Mouse (Mus musculus): ENCODE measurements around the gene C1qtnf7. TPM values are rescaled to one million over a fixed set of nuclear protein-coding genes. Genes with fewer than 3 reads are reported as not detected.

The C1qtnf7 gene
- total RNA-seq, 2 experiments from 2014 or later, result 0.71 to 1.3 TPM

DNA sequence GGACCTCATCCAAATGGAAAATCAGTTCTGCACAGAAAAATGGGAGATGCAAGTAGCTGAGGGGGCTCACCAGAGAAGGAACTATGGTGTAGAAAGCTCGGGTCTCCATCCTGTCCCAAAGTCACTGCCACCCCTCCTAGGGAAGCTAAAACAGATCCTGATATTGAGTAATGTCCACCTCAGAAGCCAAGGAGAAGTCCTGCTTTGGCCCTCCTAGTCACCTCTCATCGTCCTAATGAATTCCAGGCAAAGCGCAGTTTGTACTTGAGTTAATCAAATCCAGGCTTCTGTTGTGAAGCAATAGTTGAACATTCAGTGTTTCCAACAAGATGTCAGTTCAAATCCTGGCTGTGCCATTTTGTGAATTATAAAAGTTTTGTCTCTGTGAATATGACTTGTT lies 87.2 kb downstream of the C1qtnf7 start:
- no peak for DNase-seq (ENCODE audit: low spot score in 2 of 2)

DNA sequence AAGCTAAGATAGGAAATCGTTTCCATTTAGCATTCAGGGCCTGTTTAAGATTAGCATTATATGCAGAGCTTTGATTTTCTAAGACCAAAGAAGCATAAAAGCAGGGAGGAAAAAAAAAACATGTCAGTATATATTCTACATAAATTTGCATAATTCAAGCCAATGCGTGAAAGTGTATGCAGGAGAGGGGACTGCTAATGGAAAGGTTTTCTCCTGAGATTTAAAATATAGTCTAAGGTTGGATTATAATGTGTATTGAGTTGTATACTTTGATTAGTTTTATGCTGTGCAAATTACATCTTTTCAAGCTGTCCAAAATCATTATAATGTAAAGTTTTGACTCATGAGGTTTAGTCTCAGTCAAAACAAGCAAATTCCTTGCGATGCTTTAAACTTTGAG lies 88.2 kb downstream of the C1qtnf7 start:
- DNase-seq (ENCODE audit: low spot score in 2 of 2), result no peak

DNA sequence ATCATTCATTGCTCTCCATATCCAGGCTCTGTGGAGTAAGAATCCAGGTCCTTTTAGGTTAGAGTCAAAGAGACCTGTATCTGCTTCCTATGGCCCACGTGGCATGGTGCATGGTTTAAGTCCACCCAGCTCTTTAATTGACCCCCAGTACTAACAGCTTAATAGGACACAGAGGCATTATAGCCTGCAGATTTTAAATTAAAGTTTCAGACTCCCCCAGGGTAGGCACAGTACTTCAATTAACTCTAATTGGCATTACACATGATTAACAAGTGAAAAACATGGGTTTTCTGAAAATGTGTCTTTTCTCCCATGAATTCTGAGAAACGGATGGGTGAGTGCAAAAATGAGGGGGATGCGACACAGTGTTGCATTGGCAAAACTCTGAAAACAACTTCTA lies 92.7 kb downstream of the C1qtnf7 start:
- no peak for DNase-seq (ENCODE audit: low spot score in 2 of 2)

DNA sequence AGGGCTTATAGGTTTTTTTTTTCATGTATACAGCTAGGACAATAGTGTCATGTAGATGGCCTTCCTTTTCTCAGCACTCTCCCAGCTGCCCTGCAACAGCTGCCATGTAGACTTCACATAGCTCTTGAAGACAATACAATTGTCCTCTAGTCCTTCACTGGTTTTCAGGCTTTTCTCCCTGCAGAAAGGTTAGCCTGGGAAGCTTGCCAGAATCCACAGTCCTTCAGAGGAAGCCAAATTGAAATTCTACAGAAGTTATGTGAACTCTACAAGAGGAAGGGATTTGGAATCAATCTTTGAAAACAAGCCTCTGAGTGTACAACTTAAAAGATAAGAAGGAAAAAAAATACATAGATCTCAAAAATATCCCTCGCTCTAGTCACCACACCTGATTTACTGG lies 94.4 kb downstream of the C1qtnf7 start:
- peak in 1 of 2 experiments; percentile 10 for DNase-seq (ENCODE audit: low spot score in 2 of 2)

DNA sequence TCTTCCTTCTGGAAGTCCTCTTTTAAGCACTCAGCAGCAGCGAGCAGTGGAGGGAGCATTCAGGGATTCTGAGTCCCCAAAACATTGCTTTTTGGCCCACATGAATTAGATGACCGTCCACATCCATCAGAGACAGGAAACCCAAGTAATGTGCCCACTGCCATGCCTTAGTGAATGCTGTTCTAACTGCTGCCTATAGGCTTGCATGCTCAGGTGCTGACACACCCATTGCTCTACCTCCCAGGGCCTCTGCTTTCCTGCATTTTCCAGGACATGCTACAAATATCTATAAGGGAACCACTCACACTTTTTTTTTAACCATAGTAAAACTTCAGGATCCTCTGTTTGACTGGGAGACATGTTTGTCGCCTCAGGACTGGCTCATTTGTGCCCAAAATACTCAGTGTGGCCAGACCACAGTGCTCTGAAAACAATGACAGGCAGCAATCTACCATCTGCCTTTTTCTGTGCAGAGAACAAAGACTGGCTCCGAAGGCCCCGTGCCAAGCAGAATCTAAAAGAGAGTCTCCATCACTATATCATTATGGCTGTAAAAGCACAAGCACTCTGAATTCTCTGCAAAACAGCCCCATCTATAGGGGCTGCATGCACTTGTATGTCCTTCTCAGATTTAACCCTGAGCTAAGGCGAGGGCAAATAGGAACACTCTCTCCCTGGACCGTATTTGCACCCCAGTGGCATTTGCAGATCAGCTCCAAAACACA lies 106.4 kb downstream of the C1qtnf7 start:
- peak in 1 of 2 experiments; percentile 13 for DNase-seq (ENCODE audit: low spot score in 2 of 2)

DNA sequence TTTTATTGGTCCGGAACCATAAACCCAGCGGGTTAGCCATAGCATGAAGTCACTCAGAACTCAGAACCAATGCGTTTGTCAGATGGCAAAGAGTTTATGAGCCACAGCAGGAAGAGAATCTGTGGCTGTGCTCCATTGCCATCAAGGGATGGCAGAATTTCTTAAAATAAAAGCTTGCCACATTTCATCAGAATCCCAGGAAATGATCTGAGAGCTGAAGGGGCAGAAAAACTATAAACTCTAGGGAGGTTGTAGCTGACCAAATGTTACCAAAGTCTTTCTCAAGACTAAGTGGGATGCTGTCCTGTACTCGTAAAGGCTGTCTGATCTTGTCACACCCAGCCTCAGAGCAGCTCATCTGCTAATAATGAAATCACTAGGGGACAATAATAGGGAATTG lies 110.1 kb downstream of the C1qtnf7 start:
- DNase-seq (ENCODE audit: low spot score in 2 of 2), result no peak

DNA sequence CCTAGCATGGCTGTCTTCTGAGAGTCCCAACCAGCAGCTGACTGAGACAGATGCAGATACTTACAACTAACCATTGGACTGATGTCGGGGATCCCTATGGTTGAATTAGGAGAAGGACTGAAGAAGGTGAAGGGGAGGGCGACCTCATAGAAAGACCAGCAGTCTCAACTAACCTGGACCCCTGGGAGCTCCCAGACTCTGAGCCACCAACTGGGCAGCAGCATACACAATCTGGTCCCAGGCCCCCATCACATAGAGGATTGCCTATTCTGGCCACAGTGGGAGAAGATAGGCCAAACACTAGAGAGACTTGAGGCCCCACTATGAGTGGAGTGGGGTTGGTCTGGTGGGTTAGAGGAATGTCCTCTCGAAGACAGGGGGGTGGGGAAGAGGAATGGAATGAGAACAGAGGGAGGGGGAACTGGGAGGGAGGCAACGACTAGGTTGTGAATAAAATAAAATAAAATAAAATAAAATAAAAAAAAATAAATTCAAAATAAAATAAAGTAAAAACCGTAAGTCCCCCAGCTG lies 118.8 kb downstream of the C1qtnf7 start:
- DNase-seq (ENCODE audit: low spot score in 2 of 2), result no peak

DNA sequence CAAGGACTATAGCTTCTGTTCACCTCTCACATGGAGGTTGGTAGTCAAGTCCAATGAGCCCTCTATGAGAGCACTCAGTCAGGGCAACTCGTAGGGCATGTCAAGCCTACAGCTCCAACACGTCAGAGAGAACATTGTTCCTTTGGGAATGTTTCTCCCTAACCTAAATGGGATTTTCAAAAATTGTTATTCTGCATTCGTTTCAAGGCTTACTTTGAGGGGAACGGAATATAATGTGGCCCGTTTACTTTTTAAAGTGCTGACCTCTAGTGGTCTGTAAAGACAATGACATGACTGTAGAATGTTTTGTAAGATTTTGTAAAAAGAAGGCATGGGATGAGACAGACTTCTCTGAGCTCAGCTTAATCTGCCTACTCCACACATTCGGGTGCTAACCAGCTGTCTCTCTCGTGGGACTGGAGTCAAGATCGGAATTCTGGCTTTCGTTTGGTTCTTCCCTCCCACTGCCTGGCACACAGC lies 119.3 kb downstream of the C1qtnf7 start:
- peak; percentile 41 to 77 for DNase-seq (ENCODE audit: low spot score in 2 of 2)

DNA sequence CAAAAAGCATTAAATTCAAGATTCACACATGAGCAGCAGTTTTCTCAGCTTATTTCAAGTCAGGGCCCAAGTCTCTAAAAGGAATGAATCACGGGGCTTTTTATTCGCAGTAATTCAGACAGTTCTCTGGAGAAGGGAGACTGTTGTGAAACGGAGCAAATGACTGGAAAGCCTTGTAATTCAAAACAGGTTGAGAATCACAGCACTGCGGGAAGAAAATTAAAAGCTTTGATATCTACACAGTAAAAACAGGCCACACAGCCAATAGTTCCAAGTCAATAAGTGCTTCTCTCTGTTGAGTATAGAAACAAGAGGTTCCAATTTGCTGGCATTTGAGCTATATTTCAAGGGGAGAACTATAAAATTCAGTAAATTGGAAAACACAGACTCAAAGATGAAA lies 129.7 kb downstream of the C1qtnf7 start:
- no peak for DNase-seq (ENCODE audit: low spot score in 2 of 2)

DNA sequence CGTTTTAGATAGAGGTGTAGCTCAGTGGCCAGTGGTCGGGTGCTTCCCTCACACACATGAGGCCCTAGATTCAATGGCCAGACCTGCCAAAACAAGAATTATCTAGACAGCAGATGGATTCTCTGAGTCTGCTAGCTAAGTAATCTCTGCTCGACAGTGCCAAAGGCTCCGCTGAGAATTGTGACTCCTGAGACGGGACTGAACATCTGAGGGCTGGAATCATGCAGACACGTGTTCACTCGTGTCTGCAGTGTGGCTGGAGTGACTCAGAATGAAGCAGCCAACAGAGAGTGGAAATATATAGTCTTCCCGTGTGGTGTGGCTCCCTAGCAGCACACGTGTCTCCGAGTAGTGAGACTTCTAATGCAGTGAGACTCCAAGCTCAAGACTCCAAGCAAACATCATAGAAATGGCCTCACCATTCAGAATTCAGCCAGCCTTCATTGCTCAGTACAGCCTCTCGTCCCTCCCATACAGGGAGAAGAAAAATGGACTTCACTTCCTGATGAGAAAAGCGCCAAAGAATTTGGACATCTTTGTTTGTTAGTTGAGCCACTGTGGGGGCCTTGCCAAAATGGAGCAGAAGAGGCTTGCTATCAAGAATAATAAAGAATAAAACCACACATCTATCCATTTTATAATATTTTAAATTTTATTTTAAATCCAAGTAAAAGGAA lies 131.9 kb downstream of the C1qtnf7 start:
- DNase-seq (ENCODE audit: low spot score in 2 of 2), result no peak

DNA sequence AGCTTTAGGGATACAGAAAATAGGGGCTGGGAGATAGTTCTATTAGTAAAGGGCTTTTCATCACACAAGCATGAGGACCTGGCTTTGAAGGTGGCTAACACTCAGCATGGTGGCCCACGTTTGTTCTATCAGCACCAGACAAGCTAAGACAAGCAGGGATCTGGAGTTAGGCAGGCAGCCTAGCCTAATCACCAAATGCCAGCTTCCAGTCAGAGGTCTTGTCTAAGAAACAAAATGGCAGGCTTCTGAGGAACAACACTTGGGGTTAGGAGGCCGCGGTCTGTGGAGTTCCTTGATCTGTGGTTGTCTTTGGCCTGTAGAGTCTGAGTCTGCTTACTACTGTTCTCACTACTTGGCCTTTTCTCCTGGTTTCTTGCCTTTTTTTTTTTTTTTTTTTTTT lies 146.2 kb downstream of the C1qtnf7 start:
- DNase-seq (ENCODE audit: low spot score in 2 of 2), result no peak

DNA sequence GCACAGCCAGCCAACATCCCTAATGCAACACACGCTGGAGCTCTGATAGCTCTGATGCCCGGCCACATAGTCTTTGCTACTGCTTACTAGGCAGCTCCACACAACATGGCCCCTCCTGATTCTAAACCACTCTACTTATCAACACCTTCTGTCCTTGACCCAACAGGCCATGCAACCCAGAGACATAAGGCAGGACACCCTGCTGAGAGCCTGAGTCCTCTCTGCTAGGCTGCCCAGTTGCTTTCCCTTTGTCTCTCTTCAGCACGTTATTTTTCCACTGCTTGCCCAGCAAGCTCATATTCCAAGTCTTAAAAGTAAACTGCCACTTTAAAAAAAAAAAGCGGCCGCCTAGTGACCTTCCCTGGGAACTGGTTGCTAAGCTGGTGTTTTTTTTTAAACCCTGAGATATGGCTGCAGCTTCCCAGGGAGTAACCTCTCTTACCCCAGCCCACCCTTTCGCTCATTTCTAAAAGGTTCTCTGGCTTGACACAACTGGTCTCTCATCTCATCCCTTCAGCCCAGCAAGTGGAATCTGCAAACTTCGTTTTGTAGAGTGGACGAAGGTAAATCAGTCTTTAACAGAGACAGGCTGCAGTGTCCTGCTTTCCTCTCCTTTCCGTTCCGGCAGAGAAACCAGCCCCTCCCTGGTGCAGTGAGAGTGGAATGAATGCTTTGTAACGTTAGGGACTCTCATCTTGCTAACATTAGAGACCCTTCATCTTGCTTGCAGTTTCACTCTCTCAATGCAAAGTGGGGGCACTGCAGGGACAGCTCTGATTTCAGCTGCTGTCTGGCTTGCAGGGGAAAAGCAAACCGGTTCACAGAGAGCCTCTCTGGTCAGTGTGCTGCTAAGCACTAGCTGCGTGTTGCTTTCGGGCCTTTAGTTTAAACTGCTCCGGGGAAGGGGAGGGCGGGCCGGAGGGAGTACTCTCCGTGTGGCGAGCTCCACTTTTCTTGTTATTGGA lies 146.9 kb downstream of the C1qtnf7 start, which contains the start of gene Cc2d2a:
Gene Cc2d2a (plus strand): TSS at position 350 of the 965 bp plus-strand sequence.
- DNase-seq (ENCODE audit: low spot score in 2 of 2), result peak; percentile 31 to 52

DNA sequence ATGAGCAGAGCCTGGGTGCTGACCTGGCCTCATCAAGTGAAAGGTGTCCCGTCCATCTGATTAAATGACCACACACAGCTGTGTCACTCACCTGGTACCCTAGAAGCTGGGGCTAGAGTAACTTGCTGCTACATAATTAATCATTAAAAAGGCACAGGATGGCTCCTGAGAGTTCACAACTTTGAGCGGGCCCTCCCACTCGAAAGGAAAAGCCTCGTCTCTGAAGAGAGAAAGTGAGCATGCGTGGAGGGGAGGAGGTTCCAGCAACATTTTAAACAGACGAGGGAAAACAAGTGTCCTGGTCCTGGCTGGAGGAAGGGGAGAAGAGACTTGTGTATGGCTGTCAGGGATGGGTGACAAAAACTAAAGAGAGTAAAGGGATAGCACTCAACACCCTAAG lies 148.2 kb downstream of the C1qtnf7 start:
- no peak for DNase-seq (ENCODE audit: low spot score in 2 of 2)

DNA sequence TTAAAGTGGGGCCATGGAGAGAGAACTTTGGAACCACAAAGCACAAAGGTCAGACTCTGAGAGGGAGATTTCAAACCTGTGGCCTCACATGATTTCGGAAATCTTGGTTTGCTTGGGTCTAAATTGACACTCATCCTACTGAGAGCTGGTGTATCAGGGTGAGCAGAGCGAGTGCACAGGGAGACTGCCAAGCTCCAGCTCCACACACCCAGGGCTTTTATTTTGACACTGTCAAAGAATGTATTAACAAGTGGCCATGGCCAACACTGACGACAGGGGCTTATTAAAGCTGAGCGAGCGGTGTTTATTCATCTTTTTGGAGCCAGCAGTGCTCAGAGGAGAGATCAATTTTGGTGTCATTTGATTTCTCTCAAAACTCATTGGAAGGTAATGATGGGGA lies 149.8 kb downstream of the C1qtnf7 start:
- DNase-seq (ENCODE audit: low spot score in 2 of 2), result peak in 1 of 2 experiments; percentile 42

Other genes starting within 250 kb of the C1qtnf7 start
- 10 to 100 TPM; 13.9 to 15.2 TPM for gene Cc2d2a, start 146.8 kb downstream of the C1qtnf7 start, total RNA-seq (2021)